ENCODE assay signal across 13 mouse cellular contexts in genomic region chr13:48763701-48764245, GRCm38 (mm10).
"Had no signal": no experiment of that assay in that cellular context is flagged by ENCODE, and none has a peak within 500 bp of the region (broad histone marks: within the 10 kb centered on the region; RNA-seq: fewer than 3 reads in every experiment).

No protein-coding gene starts in this region.

- H3K4me2 ChIP-seq: limb, embryonic 13.5 days; liver, embryonic 15.5 days; neural tube, embryonic 15.5 days had no signal

- H3K27ac ChIP-seq: limb, embryonic 13.5 days; liver, embryonic 15.5 days; neural tube, embryonic 15.5 days; stomach, postnatal 0 days had no signal

- H3K27me3 ChIP-seq: liver, embryonic 15.5 days; neural tube, embryonic 15.5 days had no signal

- H3K4me3 ChIP-seq: limb, embryonic 13.5 days; liver, embryonic 15.5 days; myocyte; neural tube, embryonic 15.5 days had no signal

- H3K36me3 ChIP-seq: limb, embryonic 13.5 days; liver, embryonic 15.5 days; neural tube, embryonic 15.5 days had no signal

- H3K9ac ChIP-seq: limb, embryonic 13.5 days; liver, embryonic 15.5 days; neural tube, embryonic 15.5 days had no signal

- ATAC-seq: lung, postnatal 0 days had no signal

- DNase-seq: kidney, postnatal 10 days; kidney, postnatal 4 days; left cerebral cortex, postnatal 4 days; lung, adult 2 months; lung, postnatal 36 days; right cerebral cortex, adult 18-20 months; thymus, postnatal 4 days had no signal

- H3K9me3 ChIP-seq: limb, embryonic 13.5 days; liver, embryonic 15.5 days; neural tube, embryonic 15.5 days had no signal

- H3K4me1 ChIP-seq: liver, embryonic 15.5 days had no signal
